Mouse (Mus musculus): Measurements from ENCODE around the gene Atp5d.

The Atp5d gene

DNA sequence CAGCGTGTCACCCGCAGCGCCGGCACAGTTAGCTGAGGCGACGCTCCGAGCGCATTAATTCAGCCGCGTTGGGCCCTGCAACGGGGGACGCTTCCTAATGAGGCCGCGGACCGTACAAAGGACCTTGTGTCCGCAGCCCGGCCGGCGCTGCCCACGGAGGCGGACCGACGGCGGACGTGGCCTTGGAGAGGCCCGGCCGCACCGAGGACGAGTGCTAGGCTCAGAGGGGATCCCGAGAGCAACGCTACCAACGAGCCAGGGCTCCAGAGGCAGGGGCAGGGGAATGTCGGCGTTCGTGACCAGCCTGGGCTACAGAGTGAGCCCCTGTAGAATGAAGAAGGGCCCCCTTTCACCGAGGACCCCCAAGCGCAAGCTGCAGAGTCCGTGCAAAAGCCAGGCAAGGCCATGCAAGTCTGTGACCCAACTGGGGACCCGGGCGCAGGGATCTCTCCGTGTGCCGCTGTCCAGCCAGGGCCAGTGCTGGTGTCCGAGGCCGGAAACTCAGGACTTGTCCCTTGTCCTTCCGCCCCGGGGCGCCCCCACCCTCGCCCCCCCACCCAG lies 52.1 kb downstream of the Atp5d start:
- DNase-seq = peak; percentile 62

DNA sequence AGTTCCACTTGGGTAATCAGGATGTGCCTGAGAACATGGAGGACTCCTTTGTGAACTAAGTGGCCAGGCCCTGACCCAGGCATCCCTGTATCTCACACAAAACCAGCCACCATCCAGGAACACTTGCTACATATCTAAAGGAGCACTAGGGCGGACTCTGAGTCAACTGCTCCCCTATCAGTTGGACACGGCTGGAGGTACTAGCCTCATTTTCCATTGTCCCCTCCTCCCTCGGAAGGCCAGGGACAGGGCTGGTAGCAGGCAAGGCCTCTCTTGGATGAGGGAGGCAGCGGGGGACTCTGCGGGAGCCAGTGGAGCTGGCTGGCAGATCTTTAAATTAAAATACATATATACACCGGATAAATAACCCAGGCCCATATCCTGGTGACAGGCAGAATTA lies 55.5 kb downstream of the Atp5d start:
- peak; percentile 2 for DNase-seq

DNA sequence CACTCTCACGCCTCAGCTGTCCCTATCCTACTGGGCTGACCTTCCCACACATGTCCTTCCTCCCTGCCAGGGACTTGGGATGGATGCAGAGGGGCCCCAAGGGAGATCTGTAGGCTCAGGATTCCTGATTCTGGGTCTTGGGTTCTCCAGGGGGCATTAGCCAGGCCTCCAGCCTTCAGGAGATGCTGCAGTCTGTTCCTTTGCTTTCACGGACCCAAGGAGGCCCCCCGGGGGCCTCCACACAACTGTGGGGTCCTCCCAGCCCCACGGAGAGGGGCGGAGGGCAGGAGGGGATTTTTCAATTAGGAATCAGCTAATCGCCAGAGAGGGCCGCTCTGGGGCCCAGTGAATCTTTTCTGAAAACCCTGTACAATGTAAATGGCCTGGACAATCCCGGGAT lies 56.0 kb downstream of the Atp5d start:
- DNase-seq = peak; percentile 2
